Mouse (Mus musculus) cortical plate, adult 2 months (tissue): ENCODE results near the gene Rufy2.

Source experiments
- CTCF ChIP-seq: fragments of 200-500 bp; IDR thresholded peaks from 2 replicates; pipeline ENCODE4 v1.5.1; 2011; ENCODE audit warnings: mild to moderate bottlenecking, control low read depth, low read length; ENCODE audit not compliant: insufficient read depth; ENCODE audit errors: extremely low read depth
- POLR2A ChIP-seq: fragments of 200-500 bp; IDR thresholded peaks from 2 replicates; pipeline ENCODE4 v1.6.1; 2011; ENCODE audit warnings: mild to moderate bottlenecking, low read length, control low read depth; ENCODE audit not compliant: insufficient read depth; ENCODE audit errors: extremely low read depth

DNA sequence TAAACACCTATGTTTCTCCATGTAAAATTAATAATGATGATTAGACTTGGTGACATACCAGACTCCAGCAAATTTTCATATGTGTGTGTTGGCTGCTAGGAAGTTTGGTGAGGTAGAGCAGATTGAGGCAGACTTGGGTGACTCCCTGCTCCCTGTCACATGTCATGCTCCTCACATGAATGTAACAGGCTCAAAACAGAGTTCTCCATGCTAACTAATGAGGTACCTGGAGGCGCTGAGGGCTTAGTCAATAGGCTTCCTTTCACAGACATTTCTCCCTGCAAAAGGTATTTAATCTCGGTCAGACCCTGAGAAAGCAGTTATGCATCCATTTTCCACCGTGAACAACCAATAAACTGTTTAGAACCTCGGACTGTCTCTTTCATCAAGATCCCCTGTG, 48.4 kb downstream of the Rufy2 start:
- TF ChIP-seq CTCF (no peak), POLR2A (no peak)
